Mouse (Mus musculus): ENCODE measurements around the gene Syt12. TPM values are rescaled to one million over a fixed set of nuclear protein-coding genes. Genes with fewer than 3 reads are reported as not detected.
A peak's percentile ranks its signal among the peaks of the same experiment; 100 is the strongest.

The Syt12 gene
- polyA plus RNA-seq, 1 experiment, result 6.9 TPM

- no peak overlapping the region for H3K4me3 ChIP-seq (ENCODE audit: insufficient read depth, low read depth, low read length)
- no peak overlapping the region for H3K27ac ChIP-seq (replicated peaks; ENCODE audit: low read depth, low read length)
- H3K4me1 ChIP-seq (ENCODE audit: control insufficient read depth, insufficient read depth, insufficient read length, low read length), result no peaks in the 10 kb centered on the region; the same call in 1 of the 2 replicates
Observed at GRCm38 (mm10) chr19:4446661-4447420, 30.4 kb downstream of the Syt12 start.

GRCm38 (mm10) chr19:4442408-4442807 is 34.8 kb downstream of the Syt12 start:
- H3K4me1 ChIP-seq (ENCODE audit: control insufficient read depth, insufficient read depth, insufficient read length, low read length), result peaks cover 8% of the 10 kb centered on the region
- no peak overlapping the region for H3K27ac ChIP-seq (replicated peaks; ENCODE audit: low read depth, low read length)
- H3K4me3 ChIP-seq (ENCODE audit: insufficient read depth, low read depth, low read length), result no peak overlapping the region

- H3K27ac ChIP-seq (replicated peaks; ENCODE audit: low read depth, low read length), result 0 out of 2 replicates have a peak overlapping the region, but pooled peaks have one; percentile 14
- H3K4me1 ChIP-seq (ENCODE audit: control insufficient read depth, insufficient read depth, insufficient read length, low read length), result peaks cover 8% of the 10 kb centered on the region
- no peak overlapping the region for H3K4me3 ChIP-seq (ENCODE audit: insufficient read depth, low read depth, low read length)
Observed at GRCm38 (mm10) chr19:4441621-4442161, 35.6 kb downstream of the Syt12 start.

GRCm38 (mm10) chr19:4441090-4441591 is 36.1 kb downstream of the Syt12 start:
- no peak overlapping the region for H3K27ac ChIP-seq (replicated peaks; ENCODE audit: low read depth, low read length)
- H3K4me3 ChIP-seq (ENCODE audit: insufficient read depth, low read depth, low read length), result no peak overlapping the region

GRCm38 (mm10) chr19:4440222-4440621 is 37.0 kb downstream of the Syt12 start:
- peaks cover 8% of the 10 kb centered on the region for H3K4me1 ChIP-seq (ENCODE audit: control insufficient read depth, insufficient read depth, insufficient read length, low read length)
- H3K27ac ChIP-seq (replicated peaks; ENCODE audit: low read depth, low read length), result no peak overlapping the region
- H3K4me3 ChIP-seq (ENCODE audit: insufficient read depth, low read depth, low read length), result peak overlapping the region; percentile 11; the same call in 1 of the 2 replicates

More at GRCm38 (mm10) chr19:4441090-4441591, 36.1 kb downstream of the Syt12 start:
- H3K4me1 ChIP-seq (ENCODE audit: control insufficient read depth, insufficient read depth, insufficient read length, low read length), result peaks cover 8% of the 10 kb centered on the region

GRCm38 (mm10) chr19:4439161-4439801 is 38.0 kb downstream of the Syt12 start, which contains the start of gene Rhod:
Rhod (minus strand) TSS chr19:4439432.
- peaks cover 8% of the 10 kb centered on the region for H3K4me1 ChIP-seq (ENCODE audit: control insufficient read depth, insufficient read depth, insufficient read length, low read length)
- H3K27ac ChIP-seq (replicated peaks; ENCODE audit: low read depth, low read length), result no peak within 1 kb of the TSS
- H3K4me3 ChIP-seq (ENCODE audit: insufficient read depth, low read depth, low read length), result peak within 1 kb of the TSS; percentile 78

GRCm38 (mm10) chr19:4438791-4439160 is 38.5 kb downstream of the Syt12 start:
- Histone ChIP-seq H3K4me3 (ENCODE audit: insufficient read depth, low read depth, low read length) (peak overlapping the region; percentile 78), H3K4me1 (ENCODE audit: control insufficient read depth, insufficient read depth, insufficient read length, low read length) (peaks cover 8% of the 10 kb centered on the region), H3K27ac (replicated peaks; ENCODE audit: low read depth, low read length) (no peak overlapping the region)

- peaks cover 8% of the 10 kb centered on the region for H3K4me1 ChIP-seq (ENCODE audit: control insufficient read depth, insufficient read depth, insufficient read length, low read length)
- no peak overlapping the region for H3K4me3 ChIP-seq (ENCODE audit: insufficient read depth, low read depth, low read length)
- H3K27ac ChIP-seq (replicated peaks; ENCODE audit: low read depth, low read length), result no peak overlapping the region
Observed at GRCm38 (mm10) chr19:4437886-4438285, 39.4 kb downstream of the Syt12 start.

GRCm38 (mm10) chr19:4436254-4436653 is 41.0 kb downstream of the Syt12 start:
- Histone ChIP-seq H3K4me3 (ENCODE audit: insufficient read depth, low read depth, low read length) (no peak overlapping the region), H3K27ac (replicated peaks; ENCODE audit: low read depth, low read length) (no peak overlapping the region), H3K4me1 (ENCODE audit: control insufficient read depth, insufficient read depth, insufficient read length, low read length) (peaks cover 8% of the 10 kb centered on the region)

- Histone ChIP-seq H3K4me1 (ENCODE audit: control insufficient read depth, insufficient read depth, insufficient read length, low read length) (no peaks in the 10 kb centered on the region; the same call in 1 of the 2 replicates), H3K27ac (replicated peaks; ENCODE audit: low read depth, low read length) (no peak overlapping the region), H3K4me3 (ENCODE audit: insufficient read depth, low read depth, low read length) (no peak overlapping the region)
Observed at GRCm38 (mm10) chr19:4434999-4435398, 42.2 kb downstream of the Syt12 start.

- H3K4me3 ChIP-seq (ENCODE audit: insufficient read depth, low read depth, low read length), result no peak overlapping the region
- no peaks in the 10 kb centered on the region for H3K4me1 ChIP-seq (ENCODE audit: control insufficient read depth, insufficient read depth, insufficient read length, low read length)
- no peak overlapping the region for H3K27ac ChIP-seq (replicated peaks; ENCODE audit: low read depth, low read length)
Observed at GRCm38 (mm10) chr19:4433756-4434155, 43.5 kb downstream of the Syt12 start.

- Histone ChIP-seq H3K4me1 (ENCODE audit: control insufficient read depth, insufficient read depth, insufficient read length, low read length) (no peaks in the 10 kb centered on the region), H3K27ac (replicated peaks; ENCODE audit: low read depth, low read length) (no peak overlapping the region), H3K4me3 (ENCODE audit: insufficient read depth, low read depth, low read length) (no peak overlapping the region)
Observed at GRCm38 (mm10) chr19:4430091-4430620, 47.1 kb downstream of the Syt12 start.

GRCm38 (mm10) chr19:4425610-4426366 is 51.5 kb downstream of the Syt12 start:
- H3K27ac ChIP-seq (replicated peaks; ENCODE audit: low read depth, low read length), result no peak overlapping the region
- H3K4me3 ChIP-seq (ENCODE audit: insufficient read depth, low read depth, low read length), result no peak overlapping the region
- H3K4me1 ChIP-seq (ENCODE audit: control insufficient read depth, insufficient read depth, insufficient read length, low read length), result no peaks in the 10 kb centered on the region

GRCm38 (mm10) chr19:4423021-4423420 is 54.2 kb downstream of the Syt12 start:
- Histone ChIP-seq H3K4me3 (ENCODE audit: insufficient read depth, low read depth, low read length) (no peak overlapping the region), H3K27ac (replicated peaks; ENCODE audit: low read depth, low read length) (no peak overlapping the region), H3K4me1 (ENCODE audit: control insufficient read depth, insufficient read depth, insufficient read length, low read length) (no peaks in the 10 kb centered on the region)
